9 mouse cellular contexts compared by ENCODE assay signal in the genomic region with DNA sequence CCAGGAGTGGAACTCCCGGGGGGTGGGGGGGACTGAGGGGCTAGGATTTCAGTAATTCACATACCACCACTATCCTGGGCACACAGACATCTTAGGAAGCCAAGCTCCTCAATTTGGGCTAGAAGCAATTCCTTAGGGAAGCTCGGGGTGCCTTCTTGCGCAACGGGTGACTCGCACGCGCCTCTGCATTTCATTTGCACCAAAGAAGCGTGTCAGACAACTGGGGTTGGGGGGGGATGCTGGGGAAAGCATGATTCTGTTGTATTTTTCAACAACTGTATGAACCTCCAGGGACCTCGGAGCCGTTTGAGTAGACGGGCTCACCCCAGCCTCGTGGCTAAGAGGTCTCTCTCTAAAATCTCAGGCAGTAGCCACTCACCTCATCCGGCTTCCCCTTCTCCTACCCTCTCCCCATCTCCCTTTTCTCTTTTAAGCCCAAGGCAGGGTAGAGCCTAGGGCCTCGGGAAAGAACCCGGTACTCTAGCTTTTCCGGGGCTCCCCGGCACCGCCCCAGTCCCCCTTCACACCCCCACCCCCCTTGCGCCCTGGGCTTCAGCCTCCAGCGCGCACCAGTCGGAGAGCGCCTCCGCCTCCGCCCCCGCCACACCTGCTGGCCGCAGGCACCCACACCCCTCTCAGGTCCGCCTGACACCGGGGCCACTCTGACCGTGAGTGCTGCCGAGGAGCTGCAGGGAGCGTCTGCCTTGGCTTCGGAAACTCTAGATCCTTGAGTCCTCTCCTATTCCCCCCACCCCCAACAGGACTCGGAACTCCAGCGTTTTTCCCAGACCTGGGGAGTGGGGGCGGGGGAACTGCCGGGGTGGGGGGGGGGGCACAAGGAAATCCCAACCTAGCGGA. TPM values are rescaled to one million over a fixed set of nuclear protein-coding genes. Genes with fewer than 3 reads are reported as not detected.
DNase-seq lines count a peak whose midpoint lies in the region; ATAC-seq and TF ChIP-seq lines count a peak whose summit lies in the region.
"Had no signal": no experiment of that assay in that cellular context is flagged by ENCODE, and none has a peak within 500 bp of the region (broad histone marks: within the 10 kb centered on the region; RNA-seq: fewer than 3 reads in every experiment).

No protein-coding gene starts in this region.

- DNase-seq in heart, embryonic 10.5 days (ENCODE audit: low spot score): no peak
- DNase-seq in heart, adult 2 months: no peak
- DNase-seq in thymus, postnatal 4 days: no peak
- no peak for DNase-seq in lung, postnatal 25 days (ENCODE audit: low spot score)
- no peak for DNase-seq in kidney, adult 18-20 months

- intact Hi-C loops in heart, adult 2 months (cut with DNase I): no loop called here

- TF ChIP-seq CTCF in heart, adult 2 months (IDR thresholded peaks at IDR 0.05): no peak
- TF ChIP-seq CTCF in ES-Bruce4 (IDR thresholded peaks at IDR 0.05; ENCODE audit: low read depth, low read length): no peak

- no peak overlapping the region for H3K9ac ChIP-seq in heart, adult 2 months (ENCODE audit: low read depth, low read length)
- H3K9ac ChIP-seq in ES-Bruce4 (ENCODE audit: low read depth, poor library complexity, severe bottlenecking): no peak overlapping the region
- peak overlapping the region; percentile 49 for H3K9ac ChIP-seq in forebrain, embryonic 16.5 days (replicated peaks; ENCODE audit: low read depth, low read length)
- peak overlapping the region; percentile 66 for H3K9ac ChIP-seq in midbrain, embryonic 13.5 days (replicated peaks)

- TF ChIP-seq POLR2A in heart, adult 2 months (IDR thresholded peaks at IDR 0.05; ENCODE audit: insufficient read depth, low read depth, low read length): no peak
- no peak for TF ChIP-seq POLR2A in ES-Bruce4 (IDR thresholded peaks at IDR 0.05; ENCODE audit: insufficient read depth, low read length)

- no peaks in the 10 kb centered on the region for H3K36me3 ChIP-seq in heart, embryonic 10.5 days
- no peaks in the 10 kb centered on the region for H3K36me3 ChIP-seq in heart, adult 2 months (ENCODE audit: control insufficient read depth, insufficient read depth, low read length)
- no peaks in the 10 kb centered on the region for H3K36me3 ChIP-seq in ES-Bruce4 (ENCODE audit: control insufficient read depth, insufficient read depth, low read length, poor library complexity, severe bottlenecking)
- no peaks in the 10 kb centered on the region for H3K36me3 ChIP-seq in forebrain, embryonic 16.5 days (ENCODE audit: control insufficient read depth, insufficient read depth)
- no peaks in the 10 kb centered on the region for H3K36me3 ChIP-seq in midbrain, embryonic 13.5 days

- H3K27ac ChIP-seq in heart, embryonic 10.5 days: no peak overlapping the region
- no peak overlapping the region for H3K27ac ChIP-seq in heart, adult 2 months
- no peak overlapping the region for H3K27ac ChIP-seq in ES-Bruce4 (ENCODE audit: insufficient read depth, low read length)
- no peak overlapping the region for H3K27ac ChIP-seq in forebrain, embryonic 16.5 days (ENCODE audit: low read length)
- H3K27ac ChIP-seq in midbrain, embryonic 13.5 days: no peak overlapping the region

- peaks cover 24% of the 10 kb centered on the region for H3K4me1 ChIP-seq in heart, embryonic 10.5 days
- no peaks in the 10 kb centered on the region for H3K4me1 ChIP-seq in heart, adult 2 months (ENCODE audit: control insufficient read depth, insufficient read depth, low read length)
- H3K4me1 ChIP-seq in ES-Bruce4 (ENCODE audit: control insufficient read depth, insufficient read depth, low read length): no peaks in the 10 kb centered on the region
- H3K4me1 ChIP-seq in forebrain, embryonic 16.5 days (replicated peaks; ENCODE audit: control insufficient read depth, insufficient read depth, low read length): peaks cover 22% of the 10 kb centered on the region
- peaks cover 35% of the 10 kb centered on the region for H3K4me1 ChIP-seq in midbrain, embryonic 13.5 days (replicated peaks)

- ATAC-seq in forebrain, embryonic 16.5 days: no peak
- peak; percentile 28 for ATAC-seq in midbrain, embryonic 13.5 days

- H3K79me2 ChIP-seq in heart, adult 2 months (replicated peaks; ENCODE audit: control insufficient read depth, insufficient read depth, low read length): no peaks in the 10 kb centered on the region

- peak overlapping the region; percentile 67 for H3K4me3 ChIP-seq in heart, embryonic 10.5 days
- H3K4me3 ChIP-seq in heart, adult 2 months: no peak overlapping the region
- peak overlapping the region; percentile 38 for H3K4me3 ChIP-seq in ES-Bruce4 (ENCODE audit: low read depth, low read length)
- peak overlapping the region; percentile 60 for H3K4me3 ChIP-seq in forebrain, embryonic 16.5 days (replicated peaks; ENCODE audit: low read length)
- peak overlapping the region; percentile 61 for H3K4me3 ChIP-seq in midbrain, embryonic 13.5 days (replicated peaks)

- H3K4me2 ChIP-seq in forebrain, embryonic 16.5 days (ENCODE audit: low read length): peak overlapping the region; percentile 100
- peak overlapping the region; percentile 99 for H3K4me2 ChIP-seq in midbrain, embryonic 13.5 days (replicated peaks)

- no peak for TF ChIP-seq EP300 in heart, adult 2 months (IDR thresholded peaks at IDR 0.05; ENCODE audit: insufficient read depth, low read depth, low read length)
- TF ChIP-seq EP300 in ES-Bruce4 (IDR thresholded peaks at IDR 0.05; ENCODE audit: insufficient read depth, low read depth, low read length): no peak

- no peaks in the 10 kb centered on the region for H3K9me3 ChIP-seq in heart, embryonic 10.5 days
- no peaks in the 10 kb centered on the region for H3K9me3 ChIP-seq in ES-Bruce4 (replicated peaks; ENCODE audit: control insufficient read depth, insufficient read depth, low read length, poor library complexity, severe bottlenecking)
- no peaks in the 10 kb centered on the region for H3K9me3 ChIP-seq in forebrain, embryonic 16.5 days (ENCODE audit: control insufficient read depth, low read length)
- no peaks in the 10 kb centered on the region for H3K9me3 ChIP-seq in midbrain, embryonic 13.5 days

- WGBS in heart, embryonic 10.5 days: 1% methylated on average over 38 of the region's 38 CpGs
- 2% methylated on average over 37 of the region's 38 CpGs for WGBS in heart, adult 2 months
- under 1% methylated on average over 38 of the region's 38 CpGs for WGBS in forebrain, embryonic 16.5 days
- under 1% methylated on average over 36 of the region's 38 CpGs for WGBS in midbrain, embryonic 13.5 days

- H3K27me3 ChIP-seq in heart, embryonic 10.5 days (ENCODE audit: insufficient read depth, poor library complexity, severe bottlenecking): peaks cover 58% of the 10 kb centered on the region
- peaks cover 15% of the 10 kb centered on the region for H3K27me3 ChIP-seq in heart, adult 2 months (ENCODE audit: control insufficient read depth, insufficient read depth, low read length)
- H3K27me3 ChIP-seq in ES-Bruce4 (ENCODE audit: control insufficient read depth, insufficient read depth, low read length, poor library complexity, severe bottlenecking): peaks cover 20% of the 10 kb centered on the region
- 0 out of 2 replicates have a peak, but pooled peaks cover 3% of the 10 kb centered on the region for H3K27me3 ChIP-seq in forebrain, embryonic 16.5 days (replicated peaks; ENCODE audit: control insufficient read depth, insufficient read depth, low read length)
- peaks cover 44% of the 10 kb centered on the region for H3K27me3 ChIP-seq in midbrain, embryonic 13.5 days

RNA-seq across cellular contexts. Expression of gene Grm8, which starts 1.5 kb away (rescaled TPM):
- 0.15 and 0.16 TPM in 2 replicates for polyA plus RNA-seq in heart, embryonic 10.5 days (2016; fragmentation: Nextera tagmentation; extraction: Ambion mirVana)
- not detected for total RNA-seq in heart, adult 2 months (2021)
- not detected in 2 replicates for polyA plus RNA-seq in heart, adult 2 months (2012; rRNA removed)
- 1.7 and 1.9 TPM in 2 replicates for polyA plus RNA-seq in ES-Bruce4 (2011; ENCODE audit: insufficient read depth, insufficient read length, low read depth, missing spikeins)
- polyA plus RNA-seq in forebrain, embryonic 16.5 days (2015; fragmentation: Nextera tagmentation; extraction: Ambion mirVana): 3.3 and 7.1 TPM in 2 replicates
- 7.1 and 9.4 TPM in 2 replicates for polyA plus RNA-seq in midbrain, embryonic 13.5 days (2015; fragmentation: Nextera tagmentation; extraction: Ambion mirVana)
- total RNA-seq: hematopoietic stem cell, adult 5-6 weeks had no signal

Comparison
In these comparisons a context has a peak if more than half of its experiments do, and no peak if none do; other contexts are left out.
1. H3K9ac ChIP-seq: peak in forebrain, embryonic 16.5 days (single experiment) and midbrain, embryonic 13.5 days (single experiment); none in heart, adult 2 months (single experiment) and ES-Bruce4 (single experiment).